Mouse (Mus musculus) hindbrain, embryonic 15.5 days (tissue): Measurements from ENCODE around the gene Fignl1. TPM values are rescaled to one million over a fixed set of nuclear protein-coding genes. Genes with fewer than 3 reads are reported as not detected.

Source experiments
- ATAC-seq: fragments of 200-750 bp; cut with Nextera tagmentation; 2 replicates; pipeline ENCODE4 v1.8.0; 2017; ENCODE audit warnings: low read depth, moderate number of reproducible peaks, moderate TSS enrichment; ENCODE audit not compliant: low FRiP score
- H3K27ac ChIP-seq: fragments of 300-500 bp; sonication (generic); replicated peaks from 2 replicates; pipeline ENCODE4 v1.5.1; 2015; ENCODE audit warnings: mild to moderate bottlenecking, inconsistent platforms
- H3K27me3 ChIP-seq: fragments of 300-500 bp; sonication (generic); 2 replicates; pipeline ENCODE4 v1.6.1; 2015; ENCODE audit warnings: control low read depth, inconsistent platforms
- H3K36me3 ChIP-seq: fragments of 300-500 bp; sonication (generic); 2 replicates; pipeline ENCODE4 v1.6.1; 2015; ENCODE audit warnings: control low read depth, inconsistent platforms
- H3K4me1 ChIP-seq: fragments of 300-500 bp; sonication (generic); replicated peaks from 2 replicates; pipeline ENCODE4 v1.6.1; 2015; ENCODE audit warnings: control low read depth, inconsistent platforms
- H3K4me2 ChIP-seq: fragments of 300-500 bp; sonication (generic); 2 replicates; pipeline ENCODE4 v1.6.1; 2015; ENCODE audit warnings: moderate library complexity, mild to moderate bottlenecking, inconsistent platforms
- H3K4me3 ChIP-seq: fragments of 300-500 bp; sonication (generic); 2 replicates; pipeline ENCODE4 v1.5.1; 2015; ENCODE audit warnings: mild to moderate bottlenecking, inconsistent platforms
- H3K9ac ChIP-seq: fragments of 300-500 bp; sonication (generic); 2 replicates; pipeline ENCODE4 v1.6.1; 2015; ENCODE audit warnings: inconsistent platforms
- H3K9me3 ChIP-seq: fragments of 300-500 bp; sonication (generic); 2 replicates; pipeline ENCODE4 v1.6.1; 2016; ENCODE audit warnings: control low read depth, inconsistent platforms
- WGBS: fragments of 180-500 bp; shearing (Covaris S2); methylation state at CpG from one replicate; pipeline ENCODE4 v1.1.7; 2015; 5-methylcytosine and 5-hydroxymethylcytosine counted together
- polyA plus RNA-seq: library from polyadenylated mRNA; unstranded; fragments of >200 nt; fragmentation: Nextera tagmentation; extraction: Ambion mirVana; gene quantifications from 2 replicates; pipeline ENCODE4 v1.2.1, GENCODE M21; 2015

Fignl1 gene
- polyA plus RNA-seq, 1 experiment from 2014 or later, result 12.0 TPM

- Histone ChIP-seq H3K9me3 (no peaks in the 10 kb centered on the region), H3K4me2 (no peak overlapping the region), H3K4me1 (no peaks in the 10 kb centered on the region), H3K27ac (no peak overlapping the region), H3K27me3 (no peaks in the 10 kb centered on the region), H3K9ac (no peak overlapping the region), H3K36me3 (no peaks in the 10 kb centered on the region), H3K4me3 (no peak overlapping the region)
- ATAC-seq, result no peak
- 90% methylated on average over 4 of the region's 4 CpGs for WGBS
Observed at GRCm38 (mm10) chr11:11772196-11772595, 36.6 kb downstream of the Fignl1 start.

GRCm38 (mm10) chr11:11770691-11771090, 38.1 kb downstream of the Fignl1 start:
- H3K4me2 ChIP-seq, result no peak overlapping the region
- H3K4me3 ChIP-seq, result no peak overlapping the region
- H3K36me3 ChIP-seq, result no peaks in the 10 kb centered on the region
- no peaks in the 10 kb centered on the region for H3K9me3 ChIP-seq
- H3K4me1 ChIP-seq, result no peaks in the 10 kb centered on the region
- no peak for ATAC-seq
- WGBS, result 95% methylated on average over 3 of the region's 3 CpGs
- no peaks in the 10 kb centered on the region for H3K27me3 ChIP-seq
- H3K27ac ChIP-seq, result no peak overlapping the region
- no peak overlapping the region for H3K9ac ChIP-seq

GRCm38 (mm10) chr11:11769281-11769680, 39.5 kb downstream of the Fignl1 start:
- Histone ChIP-seq H3K36me3 (no peaks in the 10 kb centered on the region), H3K4me1 (no peaks in the 10 kb centered on the region), H3K27me3 (no peaks in the 10 kb centered on the region), H3K9ac (no peak overlapping the region), H3K27ac (no peak overlapping the region), H3K9me3 (no peaks in the 10 kb centered on the region), H3K4me3 (no peak overlapping the region), H3K4me2 (no peak overlapping the region)
- WGBS, result 93% methylated on average over 20 of the region's 20 CpGs
- ATAC-seq, result no peak

DNA sequence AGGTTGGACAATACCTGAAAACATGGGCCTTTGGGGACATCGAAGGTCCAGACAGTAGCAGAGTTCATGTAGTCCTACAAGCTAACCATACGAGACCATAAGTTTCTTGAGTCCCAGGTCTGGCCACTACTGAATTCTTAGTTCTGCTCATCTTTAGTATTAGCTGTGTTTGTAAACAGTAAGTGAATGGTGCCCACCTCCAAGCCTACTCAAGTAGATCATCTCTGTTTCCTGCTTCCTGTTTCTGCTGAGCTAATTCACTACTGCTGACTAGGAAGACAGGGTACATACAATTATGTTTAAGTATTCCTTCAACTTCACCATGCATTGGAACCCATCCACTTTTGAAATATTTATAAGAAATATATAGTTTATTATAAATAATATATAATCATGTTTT, 40.7 kb downstream of the Fignl1 start:
- no peaks in the 10 kb centered on the region for H3K36me3 ChIP-seq
- no peak overlapping the region for H3K9ac ChIP-seq
- no peaks in the 10 kb centered on the region for H3K27me3 ChIP-seq
- no peaks in the 10 kb centered on the region for H3K9me3 ChIP-seq
- no peaks in the 10 kb centered on the region for H3K4me1 ChIP-seq
- 93% methylated on average over 2 of the region's 2 CpGs for WGBS
- no peak overlapping the region for H3K27ac ChIP-seq
- ATAC-seq, result no peak
- no peak overlapping the region for H3K4me2 ChIP-seq
- no peak overlapping the region for H3K4me3 ChIP-seq

- Histone ChIP-seq H3K4me3 (no peak overlapping the region), H3K36me3 (no peaks in the 10 kb centered on the region), H3K4me1 (no peaks in the 10 kb centered on the region), H3K27ac (no peak overlapping the region), H3K9ac (no peak overlapping the region), H3K9me3 (no peaks in the 10 kb centered on the region), H3K27me3 (no peaks in the 10 kb centered on the region), H3K4me2 (no peak overlapping the region)
- no peak for ATAC-seq
Observed at GRCm38 (mm10) chr11:11766736-11767135, 42.0 kb downstream of the Fignl1 start.

- Histone ChIP-seq H3K27ac (no peak overlapping the region), H3K9me3 (no peaks in the 10 kb centered on the region), H3K4me3 (no peak overlapping the region), H3K4me2 (no peak overlapping the region), H3K27me3 (no peaks in the 10 kb centered on the region), H3K4me1 (no peaks in the 10 kb centered on the region), H3K9ac (no peak overlapping the region), H3K36me3 (no peaks in the 10 kb centered on the region)
- whole genome bisulfite sequencing, result 89% methylated on average over 1 of the region's 1 CpGs
- no peak for ATAC-seq
Observed at GRCm38 (mm10) chr11:11766105-11766504, 42.7 kb downstream of the Fignl1 start.

DNA sequence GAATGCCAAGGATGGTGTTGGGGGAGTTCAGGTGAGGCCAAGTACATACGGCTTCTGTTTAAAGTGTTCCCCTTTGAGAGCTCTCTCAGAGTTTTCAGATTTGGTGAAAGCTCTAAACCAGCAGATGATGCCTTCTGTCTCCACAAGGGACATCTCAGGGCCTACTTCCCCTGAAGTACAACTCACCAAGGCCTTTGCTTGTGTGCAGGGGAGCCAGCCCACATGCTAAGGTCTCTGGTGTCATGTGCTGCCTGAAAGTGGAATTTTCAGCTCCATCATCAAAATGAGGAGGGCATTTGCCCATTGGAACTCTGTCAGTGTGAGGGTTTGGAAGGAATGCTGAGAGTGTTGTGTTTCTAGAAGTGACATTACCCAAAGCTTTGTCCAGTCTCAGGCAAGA, 43.3 kb downstream of the Fignl1 start:
- no peak for ATAC-seq
- H3K36me3 ChIP-seq, result no peaks in the 10 kb centered on the region
- no peak overlapping the region for H3K4me3 ChIP-seq
- no peak overlapping the region for H3K9ac ChIP-seq
- no peak overlapping the region for H3K27ac ChIP-seq
- 83% methylated on average over 1 of the region's 1 CpGs for WGBS
- no peaks in the 10 kb centered on the region for H3K9me3 ChIP-seq
- H3K4me1 ChIP-seq, result no peaks in the 10 kb centered on the region
- no peaks in the 10 kb centered on the region for H3K27me3 ChIP-seq
- H3K4me2 ChIP-seq, result no peak overlapping the region

- H3K4me2 ChIP-seq, result no peak overlapping the region
- no peak overlapping the region for H3K27ac ChIP-seq
- H3K4me1 ChIP-seq, result no peaks in the 10 kb centered on the region
- WGBS, result 74% methylated on average over 4 of the region's 4 CpGs
- H3K27me3 ChIP-seq, result no peaks in the 10 kb centered on the region
- no peak for ATAC-seq
- H3K4me3 ChIP-seq, result no peak overlapping the region
- no peaks in the 10 kb centered on the region for H3K9me3 ChIP-seq
- no peaks in the 10 kb centered on the region for H3K36me3 ChIP-seq
- no peak overlapping the region for H3K9ac ChIP-seq
Observed at GRCm38 (mm10) chr11:11763211-11763666, 45.5 kb downstream of the Fignl1 start.

DNA sequence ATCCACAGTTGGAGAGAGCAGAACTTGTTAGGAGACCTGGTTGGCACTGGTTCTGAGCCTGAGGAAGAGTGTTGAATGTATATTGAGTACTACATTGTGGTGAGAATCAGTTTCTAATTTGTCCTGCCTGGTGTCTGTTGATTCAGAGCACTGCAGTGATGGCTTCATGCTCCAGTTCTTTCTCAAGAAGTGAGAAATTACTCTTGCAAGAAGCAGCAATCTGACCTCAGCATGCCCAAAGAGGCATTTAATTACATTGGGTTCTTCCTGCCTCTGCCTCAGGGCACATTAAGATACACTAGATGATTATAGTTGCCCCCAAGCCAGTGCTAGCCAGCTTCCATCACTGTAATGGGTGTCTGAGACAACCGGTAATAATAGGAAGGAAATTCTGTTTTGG, 49.9 kb downstream of the Fignl1 start:
- Histone ChIP-seq H3K9ac (no peak overlapping the region), H3K27me3 (no peaks in the 10 kb centered on the region), H3K4me3 (no peak overlapping the region), H3K9me3 (no peaks in the 10 kb centered on the region), H3K27ac (no peak overlapping the region), H3K4me1 (no peaks in the 10 kb centered on the region), H3K36me3 (no peaks in the 10 kb centered on the region), H3K4me2 (no peak overlapping the region)
- ATAC-seq, result no peak
- 94% methylated on average over 1 of the region's 1 CpGs for WGBS

- Histone ChIP-seq H3K27me3 (no peaks in the 10 kb centered on the region), H3K27ac (no peak overlapping the region), H3K4me1 (no peaks in the 10 kb centered on the region), H3K4me3 (no peak overlapping the region), H3K36me3 (no peaks in the 10 kb centered on the region), H3K9ac (no peak overlapping the region), H3K4me2 (no peak overlapping the region), H3K9me3 (no peaks in the 10 kb centered on the region)
- 79% methylated on average over 6 of the region's 6 CpGs for WGBS
- ATAC-seq, result no peak
Observed at GRCm38 (mm10) chr11:11758121-11758520, 50.6 kb downstream of the Fignl1 start.

DNA sequence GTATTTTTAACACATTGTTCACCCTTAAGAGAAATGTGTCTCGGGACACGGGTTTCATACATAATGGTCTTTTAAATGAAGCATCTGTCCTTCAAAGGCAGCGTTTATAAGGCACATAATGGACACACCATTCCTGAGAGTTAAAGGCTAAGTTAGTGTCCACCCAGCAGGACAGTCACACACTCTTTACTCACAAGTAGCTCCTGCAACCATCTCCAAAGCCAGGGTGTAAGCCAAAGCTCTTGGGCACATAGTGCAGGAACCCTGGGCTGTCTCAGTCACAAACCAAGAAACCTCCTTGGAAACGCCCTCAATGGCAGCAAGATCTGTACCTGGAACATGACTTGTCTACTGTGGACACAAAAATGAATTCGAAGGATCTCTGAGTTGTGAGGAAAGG, 55.9 kb downstream of the Fignl1 start:
- H3K9ac ChIP-seq, result no peak overlapping the region
- no peaks in the 10 kb centered on the region for H3K4me1 ChIP-seq
- H3K4me2 ChIP-seq, result no peak overlapping the region
- no peak overlapping the region for H3K27ac ChIP-seq
- 88% methylated on average over 5 of the region's 5 CpGs for WGBS
- H3K27me3 ChIP-seq, result no peaks in the 10 kb centered on the region
- no peaks in the 10 kb centered on the region for H3K36me3 ChIP-seq
- ATAC-seq, result no peak
- no peaks in the 10 kb centered on the region for H3K9me3 ChIP-seq
- no peak overlapping the region for H3K4me3 ChIP-seq

GRCm38 (mm10) chr11:11751091-11751490, 57.7 kb downstream of the Fignl1 start:
- H3K4me2 ChIP-seq, result no peak overlapping the region
- no peaks in the 10 kb centered on the region for H3K4me1 ChIP-seq
- no peaks in the 10 kb centered on the region for H3K27me3 ChIP-seq
- ATAC-seq, result no peak
- H3K36me3 ChIP-seq, result no peaks in the 10 kb centered on the region
- no peak overlapping the region for H3K4me3 ChIP-seq
- no peak overlapping the region for H3K27ac ChIP-seq
- WGBS, result 89% methylated on average over 5 of the region's 5 CpGs
- no peaks in the 10 kb centered on the region for H3K9me3 ChIP-seq
- H3K9ac ChIP-seq, result no peak overlapping the region

- Histone ChIP-seq H3K36me3 (no peaks in the 10 kb centered on the region), H3K4me3 (no peak overlapping the region), H3K9ac (no peak overlapping the region), H3K4me1 (no peaks in the 10 kb centered on the region), H3K4me2 (no peak overlapping the region), H3K9me3 (no peaks in the 10 kb centered on the region), H3K27ac (no peak overlapping the region), H3K27me3 (no peaks in the 10 kb centered on the region)
- no peak for ATAC-seq
- 51% methylated on average over 1 of the region's 1 CpGs for WGBS
Observed at GRCm38 (mm10) chr11:11744222-11744621, 64.5 kb downstream of the Fignl1 start.
